Mouse (Mus musculus) stomach, postnatal 0 days (tissue): Measurements from ENCODE around the gene Mpdz.

Source experiments
- CTCF ChIP-seq: IDR thresholded peaks from 2 replicates; pipeline ENCODE4 v1.5.1; 2016; ENCODE audit warnings: antibody characterized with exemption, low read depth, mild to moderate bottlenecking, moderate library complexity
- EP300 ChIP-seq: optimal IDR thresholded peaks from 2 replicates; pipeline ENCODE3; 2016; ENCODE audit warnings: antibody characterized with exemption

GRCm38 (mm10) chr4:81236227-81236626 is 206.4 kb downstream of the Mpdz start:
- TF ChIP-seq CTCF (no peak), EP300 (no peak)
